Mouse (Mus musculus) midbrain, embryonic 12.5 days (tissue): ENCODE measurements at regions not wholly inside any gene's neighbourhood (a gene's known extent, or its start where the extent isn't known, plus 50 kb on each side); places are given as distances from the start of the nearest gene placed in this dataset.
A peak's percentile ranks its signal among the peaks of the same experiment; 100 is the strongest.

Source experiments
- ATAC-seq: fragments of 200-750 bp; cut with Nextera tagmentation; 2 replicates; pipeline ENCODE4 v1.8.0; 2017; ENCODE audit warnings: low read depth, moderate TSS enrichment, moderate library complexity; ENCODE audit not compliant: low FRiP score
- H3K27ac ChIP-seq: fragments of 300-500 bp; sonication (generic); replicated peaks from 2 replicates; pipeline ENCODE4 v1.5.1; 2016; ENCODE audit warnings: mild to moderate bottlenecking
- H3K27me3 ChIP-seq: fragments of 300-500 bp; sonication (generic); 2 replicates; pipeline ENCODE4 v1.6.1; 2016; ENCODE audit warnings: mild to moderate bottlenecking
- H3K36me3 ChIP-seq: fragments of 300-500 bp; sonication (generic); 2 replicates; pipeline ENCODE4 v1.6.1; 2016
- H3K4me1 ChIP-seq: fragments of 300-500 bp; sonication (generic); 2 replicates; pipeline ENCODE4 v1.6.1; 2016
- H3K4me2 ChIP-seq: fragments of 300-500 bp; sonication (generic); replicated peaks from 2 replicates; pipeline ENCODE4 v1.6.1; 2016; ENCODE audit warnings: mild to moderate bottlenecking, moderate library complexity
- H3K4me3 ChIP-seq: fragments of 300-500 bp; sonication (generic); 2 replicates; pipeline ENCODE4 v1.5.1; 2016; ENCODE audit warnings: mild to moderate bottlenecking
- H3K9ac ChIP-seq: fragments of 300-500 bp; sonication (generic); replicated peaks from 2 replicates; pipeline ENCODE4 v1.6.1; 2016; ENCODE audit warnings: mild to moderate bottlenecking, moderate library complexity
- H3K9me3 ChIP-seq: fragments of 300-500 bp; sonication (generic); 2 replicates; pipeline ENCODE4 v1.6.1; 2016; ENCODE audit warnings: mild to moderate bottlenecking
- WGBS: fragments of 180-500 bp; shearing (Covaris S2); methylation state at CpG from one replicate; pipeline ENCODE4 v1.1.7; 2016; 5-methylcytosine and 5-hydroxymethylcytosine counted together

- H3K4me3 ChIP-seq = no peak overlapping the region
- H3K27ac ChIP-seq = no peak overlapping the region
- H3K27me3 ChIP-seq = no peaks in the 10 kb centered on the region
- H3K4me1 ChIP-seq = peaks cover 15% of the 10 kb centered on the region
- 65% methylated on average over 4 of the region's 4 CpGs for WGBS
- peak; percentile 58 for ATAC-seq
- no peaks in the 10 kb centered on the region for H3K36me3 ChIP-seq
- H3K9ac ChIP-seq = no peak overlapping the region
- H3K9me3 ChIP-seq = no peaks in the 10 kb centered on the region
- H3K4me2 ChIP-seq = no peak overlapping the region
These were observed 188.1 kb upstream of the Tox3 start for GRCm38 (mm10) chr8:90536196-90536640.

- H3K4me1 ChIP-seq = peaks cover 15% of the 10 kb centered on the region
- H3K4me3 ChIP-seq = no peak overlapping the region
- WGBS = 65% methylated on average over 8 of the region's 8 CpGs
- no peaks in the 10 kb centered on the region for H3K27me3 ChIP-seq
- no peaks in the 10 kb centered on the region for H3K36me3 ChIP-seq
- H3K9me3 ChIP-seq = no peaks in the 10 kb centered on the region
- no peak overlapping the region for H3K9ac ChIP-seq
- no peak overlapping the region for H3K4me2 ChIP-seq
- ATAC-seq = no peak
- peak overlapping the region; percentile 54; the same call in 1 of the 2 replicates for H3K27ac ChIP-seq
These were observed 187.5 kb upstream of the Tox3 start for GRCm38 (mm10) chr8:90535515-90536156.

- 91% methylated on average over 8 of the region's 8 CpGs for WGBS
- H3K27ac ChIP-seq = no peak overlapping the region
- no peak for ATAC-seq
- H3K4me1 ChIP-seq = peaks cover 17% of the 10 kb centered on the region
- no peak overlapping the region for H3K9ac ChIP-seq
- no peaks in the 10 kb centered on the region for H3K36me3 ChIP-seq
- H3K4me3 ChIP-seq = no peak overlapping the region
- 0 out of 2 replicates have a peak, but pooled peaks cover 4% of the 10 kb centered on the region for H3K9me3 ChIP-seq
- no peaks in the 10 kb centered on the region for H3K27me3 ChIP-seq
- H3K4me2 ChIP-seq = no peak overlapping the region
These were observed 173.2 kb upstream of the Tox3 start for GRCm38 (mm10) chr8:90521393-90521792.

- WGBS = 10% methylated on average over 4 of the region's 4 CpGs
- no peak overlapping the region for H3K4me3 ChIP-seq
- H3K4me1 ChIP-seq = peaks cover 17% of the 10 kb centered on the region
- ATAC-seq = peak; percentile 87
- H3K36me3 ChIP-seq = no peaks in the 10 kb centered on the region
- H3K4me2 ChIP-seq = no peak overlapping the region
- H3K27ac ChIP-seq = 0 out of 2 replicates have a peak overlapping the region, but pooled peaks have one; percentile 4
- 0 out of 2 replicates have a peak, but pooled peaks cover 4% of the 10 kb centered on the region for H3K9me3 ChIP-seq
- H3K9ac ChIP-seq = no peak overlapping the region
- no peaks in the 10 kb centered on the region for H3K27me3 ChIP-seq
These were observed 172.0 kb upstream of the Tox3 start for GRCm38 (mm10) chr8:90520186-90520585.

GRCm38 (mm10) chr8:90519567-90519966, 171.4 kb upstream of the Tox3 start:
- Histone ChIP-seq H3K27ac (peak overlapping the region; percentile 64), H3K4me2 (no peak overlapping the region)
- ATAC-seq = peak; percentile 44; the same call in 1 of the 2 replicates

GRCm38 (mm10) chr8:90514191-90514590, 166.0 kb upstream of the Tox3 start:
- H3K27ac ChIP-seq = no peak overlapping the region
- no peaks in the 10 kb centered on the region for H3K9me3 ChIP-seq
- no peaks in the 10 kb centered on the region for H3K36me3 ChIP-seq
- no peak overlapping the region for H3K9ac ChIP-seq
- WGBS = 74% methylated on average over 3 of the region's 3 CpGs
- no peak overlapping the region for H3K4me2 ChIP-seq
- peaks cover 6% of the 10 kb centered on the region for H3K4me1 ChIP-seq
- ATAC-seq = no peak
- H3K4me3 ChIP-seq = no peak overlapping the region
- no peaks in the 10 kb centered on the region for H3K27me3 ChIP-seq

More at GRCm38 (mm10) chr8:90519567-90519966, 171.4 kb upstream of the Tox3 start:
- H3K9me3 ChIP-seq = 0 out of 2 replicates have a peak, but pooled peaks cover 4% of the 10 kb centered on the region
- no peak overlapping the region for H3K4me3 ChIP-seq
- H3K4me1 ChIP-seq = peaks cover 17% of the 10 kb centered on the region
- H3K36me3 ChIP-seq = no peaks in the 10 kb centered on the region
- no peak overlapping the region for H3K9ac ChIP-seq
- WGBS = 53% methylated on average over 6 of the region's 6 CpGs
- no peaks in the 10 kb centered on the region for H3K27me3 ChIP-seq

- no peak overlapping the region for H3K9ac ChIP-seq
- no peak overlapping the region for H3K4me3 ChIP-seq
- ATAC-seq = no peak
- H3K27ac ChIP-seq = no peak overlapping the region
- 91% methylated on average over 4 of the region's 4 CpGs for WGBS
- no peaks in the 10 kb centered on the region for H3K27me3 ChIP-seq
- H3K4me2 ChIP-seq = no peak overlapping the region
- no peaks in the 10 kb centered on the region for H3K9me3 ChIP-seq
- H3K36me3 ChIP-seq = no peaks in the 10 kb centered on the region
- peaks cover 5% of the 10 kb centered on the region for H3K4me1 ChIP-seq
These were observed 165.5 kb upstream of the Tox3 start for GRCm38 (mm10) chr8:90513601-90514000.

- no peak for ATAC-seq
- no peaks in the 10 kb centered on the region for H3K27me3 ChIP-seq
- 80% methylated on average over 8 of the region's 8 CpGs for WGBS
- H3K27ac ChIP-seq = no peak overlapping the region
- H3K4me2 ChIP-seq = no peak overlapping the region
- no peaks in the 10 kb centered on the region for H3K9me3 ChIP-seq
- H3K4me3 ChIP-seq = no peak overlapping the region
- peaks cover 5% of the 10 kb centered on the region for H3K4me1 ChIP-seq
- no peak overlapping the region for H3K9ac ChIP-seq
- no peaks in the 10 kb centered on the region for H3K36me3 ChIP-seq
These were observed 165.0 kb upstream of the Tox3 start for GRCm38 (mm10) chr8:90513102-90513501.

GRCm38 (mm10) chr8:90512594-90512993, 164.5 kb upstream of the Tox3 start:
- H3K27ac ChIP-seq = no peak overlapping the region
- H3K9me3 ChIP-seq = no peaks in the 10 kb centered on the region
- H3K4me3 ChIP-seq = no peak overlapping the region
- peaks cover 5% of the 10 kb centered on the region for H3K4me1 ChIP-seq
- ATAC-seq = no peak
- H3K27me3 ChIP-seq = no peaks in the 10 kb centered on the region
- 37% methylated on average over 2 of the region's 2 CpGs for WGBS
- no peaks in the 10 kb centered on the region for H3K36me3 ChIP-seq
- H3K4me2 ChIP-seq = no peak overlapping the region
- H3K9ac ChIP-seq = no peak overlapping the region

- Histone ChIP-seq H3K9ac (no peak overlapping the region), H3K4me1 (no peaks in the 10 kb centered on the region), H3K27ac (no peak overlapping the region), H3K9me3 (no peaks in the 10 kb centered on the region), H3K4me2 (no peak overlapping the region), H3K27me3 (no peaks in the 10 kb centered on the region), H3K4me3 (no peak overlapping the region), H3K36me3 (no peaks in the 10 kb centered on the region)
- ATAC-seq = no peak
- 87% methylated on average over 5 of the region's 5 CpGs for WGBS
These were observed 156.4 kb upstream of the Tox3 start for GRCm38 (mm10) chr8:90504521-90504920.

GRCm38 (mm10) chr8:90503306-90503705, 155.2 kb upstream of the Tox3 start:
- ATAC-seq = no peak
- WGBS = 69% methylated on average over 2 of the region's 2 CpGs
- Histone ChIP-seq H3K4me3 (no peak overlapping the region), H3K4me2 (no peak overlapping the region), H3K36me3 (no peaks in the 10 kb centered on the region), H3K9me3 (no peaks in the 10 kb centered on the region), H3K4me1 (peaks cover 5% of the 10 kb centered on the region; the same call in 1 of the 2 replicates), H3K27me3 (no peaks in the 10 kb centered on the region), H3K9ac (no peak overlapping the region), H3K27ac (no peak overlapping the region)

- Histone ChIP-seq H3K4me3 (no peak overlapping the region), H3K27me3 (no peaks in the 10 kb centered on the region), H3K4me1 (peaks cover 7% of the 10 kb centered on the region; the same call in 1 of the 2 replicates), H3K27ac (no peak overlapping the region), H3K4me2 (no peak overlapping the region), H3K36me3 (no peaks in the 10 kb centered on the region), H3K9ac (no peak overlapping the region), H3K9me3 (no peaks in the 10 kb centered on the region)
- no peak for ATAC-seq
- 76% methylated on average over 2 of the region's 2 CpGs for WGBS
These were observed 154.7 kb upstream of the Tox3 start for GRCm38 (mm10) chr8:90502879-90503278.
